Mouse (Mus musculus): ENCODE data around the gene Kantr.
"Not testable (repeated sequence)": the region's sequence is repeated elsewhere in the genome, so short reads cannot be mapped to it uniquely, and the experiment has no call there.

Gene Kantr

GRCm38 (mm10) chrX:152326996-152327688 is at the start of gene Kantr:
TSS of gene Kantr (minus strand) at chrX:152327495.
- DNase-seq (ENCODE audit: low spot score in 2 of 2), result peak; percentile 72 to 79

- peak; percentile 38 to 41 for DNase-seq (ENCODE audit: low spot score in 2 of 2)
These were observed 41.3 kb upstream of the Kantr start, which contains the start of gene Gpr173 for GRCm38 (mm10) chrX:152368397-152369273. TSS of gene Gpr173 (minus strand) at chrX:152368704.

GRCm38 (mm10) chrX:152368054-152368396 is 40.7 kb upstream of the Kantr start:
- no peak for DNase-seq (ENCODE audit: low spot score in 2 of 2)

DNA sequence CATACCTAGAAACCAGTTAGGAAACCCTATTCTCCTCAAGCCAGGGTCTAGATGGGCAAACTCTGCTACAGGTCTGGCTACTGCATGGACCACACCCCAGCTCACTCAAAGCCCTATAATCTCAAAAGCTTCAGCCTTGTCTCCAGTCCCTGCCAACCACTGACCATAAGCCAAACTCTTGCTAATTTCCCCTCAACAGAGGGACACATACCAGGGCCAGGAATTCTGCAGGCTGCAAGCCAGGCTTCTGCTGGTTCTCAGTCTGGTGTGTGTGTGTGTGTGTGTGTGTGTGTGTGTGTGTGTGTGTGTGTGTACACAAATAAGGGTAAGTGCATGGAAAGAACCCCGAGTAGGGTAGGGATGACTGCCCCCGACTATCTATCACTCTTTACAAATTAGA is 39.1 kb upstream of the Kantr start:
- no peak for DNase-seq (ENCODE audit: low spot score in 2 of 2)

- DNase-seq (ENCODE audit: low spot score in 2 of 2), result no peak
These were observed 25.4 kb upstream of the Kantr start for GRCm38 (mm10) chrX:152352553-152353153.

DNA sequence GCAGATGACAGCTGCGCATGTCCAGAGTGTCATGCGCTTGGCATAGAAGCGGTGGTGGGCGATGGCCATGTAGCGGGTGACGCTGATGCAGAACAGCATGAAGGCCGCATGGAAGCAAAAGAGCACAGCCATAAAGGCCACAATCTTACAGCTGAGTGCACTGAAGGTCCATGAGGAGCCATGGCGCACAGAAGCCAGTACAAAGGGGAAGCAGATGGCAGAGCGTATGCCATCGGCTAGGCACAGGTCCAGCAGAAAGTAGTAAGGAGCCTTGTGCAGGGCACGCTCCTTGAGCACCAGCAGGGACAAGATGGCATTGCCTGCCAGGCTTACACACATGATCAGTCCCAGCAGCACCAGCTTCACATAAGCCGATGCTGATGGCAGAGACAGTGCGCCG is 19.7 kb upstream of the Kantr start:
- DNase-seq (ENCODE audit: low spot score in 2 of 2), result no peak

- no peak for DNase-seq (ENCODE audit: low spot score in 2 of 2)
These were observed 19.3 kb upstream of the Kantr start for GRCm38 (mm10) chrX:152346587-152346986.

GRCm38 (mm10) chrX:152342903-152343302 is 15.6 kb upstream of the Kantr start:
- DNase-seq (ENCODE audit: low spot score in 2 of 2), result no peak

GRCm38 (mm10) chrX:152342358-152342901 is 15.1 kb upstream of the Kantr start, which contains the start of gene Tspyl2:
TSS of gene Tspyl2 (minus strand) at chrX:152342425.
- peak; percentile 93 to 95 for DNase-seq (ENCODE audit: low spot score in 2 of 2)

DNA sequence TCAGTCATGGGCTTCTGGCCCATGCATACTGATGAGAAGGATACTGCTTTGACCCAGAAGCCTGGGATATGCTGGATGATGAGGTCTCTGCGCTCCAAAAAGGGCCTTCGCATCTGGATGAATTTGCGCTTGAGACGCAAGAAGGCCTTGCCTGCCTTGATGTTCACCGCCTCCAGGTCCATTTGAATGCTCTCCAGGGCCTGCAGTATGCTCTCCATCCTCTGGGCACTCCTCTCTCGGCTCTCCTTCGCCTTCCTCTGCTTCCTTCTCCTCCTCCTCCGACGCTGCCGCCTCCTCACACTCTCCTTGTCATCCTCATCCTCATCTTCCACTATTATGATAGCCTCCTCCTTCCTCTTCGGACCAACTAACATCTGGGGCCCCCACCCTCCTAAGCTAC is 14.2 kb upstream of the Kantr start:
- DNase-seq (ENCODE audit: low spot score in 2 of 2), result no peak

GRCm38 (mm10) chrX:152336546-152337332 is 9.4 kb upstream of the Kantr start:
- peak; percentile 83 to 91 for DNase-seq (ENCODE audit: low spot score in 2 of 2)

DNA sequence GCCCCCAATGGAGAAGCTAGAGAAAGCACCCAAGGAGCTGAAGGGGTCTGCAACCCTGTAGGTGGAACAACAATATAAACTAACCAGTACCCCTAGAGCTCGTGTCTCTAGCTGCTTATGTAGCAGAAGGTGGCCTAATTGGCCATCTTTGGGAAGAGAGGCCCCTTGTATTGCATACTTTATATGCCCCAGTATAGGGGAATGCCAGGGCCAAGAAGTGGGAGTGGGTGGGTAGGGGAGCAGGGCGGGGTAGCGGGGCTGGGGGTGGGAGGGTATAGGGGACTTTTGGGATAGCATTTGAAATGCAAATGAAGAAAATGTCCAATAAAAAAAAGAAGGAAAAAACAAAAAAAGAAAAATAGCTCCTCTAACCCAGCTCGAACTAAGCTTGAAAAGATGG is 8.8 kb upstream of the Kantr start:
- not testable (repeated sequence) for DNase-seq (ENCODE audit: low spot score in 2 of 2)

DNA sequence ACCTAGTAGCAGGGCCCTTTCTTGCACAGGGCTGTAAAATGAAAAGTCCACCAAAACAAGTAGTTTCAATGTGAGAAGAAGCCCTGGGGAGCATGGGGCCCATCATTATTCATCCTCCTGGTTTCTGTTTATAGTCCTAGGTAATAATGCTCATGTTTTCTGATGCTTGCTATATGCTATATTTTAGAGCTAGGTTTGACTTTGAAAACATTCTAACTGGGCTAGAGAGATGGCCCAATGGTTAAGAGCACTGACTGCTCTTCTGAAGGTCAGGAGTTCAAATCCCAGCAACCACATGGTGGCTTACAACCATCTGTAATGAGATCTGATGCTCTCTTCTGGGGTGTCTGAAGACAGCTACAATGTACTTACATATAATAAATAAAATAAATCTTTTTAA is 2.1 kb upstream of the Kantr start:
- not testable (repeated sequence) for DNase-seq (ENCODE audit: low spot score in 2 of 2)

GRCm38 (mm10) chrX:152327689-152328052 is 376 bp upstream of the Kantr start:
- no peak for DNase-seq (ENCODE audit: low spot score in 2 of 2)

GRCm38 (mm10) chrX:152323584-152323983 is 3.7 kb downstream of the Kantr start:
- no peak for DNase-seq (ENCODE audit: low spot score in 2 of 2)

- DNase-seq (ENCODE audit: low spot score in 2 of 2), result no peak
These were observed 4.5 kb downstream of the Kantr start for GRCm38 (mm10) chrX:152322776-152323175.

- DNase-seq (ENCODE audit: low spot score in 2 of 2), result no peak
These were observed 6.8 kb downstream of the Kantr start for GRCm38 (mm10) chrX:152320535-152320934.

DNA sequence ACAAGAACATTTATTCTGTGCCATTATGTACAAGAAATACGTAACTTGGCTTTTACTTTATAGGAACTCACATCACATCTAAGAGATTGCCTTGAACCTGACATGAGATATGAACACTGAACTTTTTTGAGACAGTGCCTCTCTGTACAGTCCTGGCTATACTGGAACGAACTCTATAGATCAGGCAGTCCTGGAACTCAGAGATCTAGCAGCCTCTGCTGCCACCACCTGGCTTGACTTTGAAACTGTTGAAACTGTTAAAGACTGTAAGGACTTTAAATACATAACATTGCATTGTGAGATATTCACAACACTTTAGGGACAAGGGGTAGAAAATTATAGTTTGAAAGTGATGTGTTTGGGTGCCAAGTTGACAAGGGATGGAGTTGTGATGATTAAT is 19.4 kb downstream of the Kantr start:
- DNase-seq (ENCODE audit: low spot score in 2 of 2), result no peak

DNA sequence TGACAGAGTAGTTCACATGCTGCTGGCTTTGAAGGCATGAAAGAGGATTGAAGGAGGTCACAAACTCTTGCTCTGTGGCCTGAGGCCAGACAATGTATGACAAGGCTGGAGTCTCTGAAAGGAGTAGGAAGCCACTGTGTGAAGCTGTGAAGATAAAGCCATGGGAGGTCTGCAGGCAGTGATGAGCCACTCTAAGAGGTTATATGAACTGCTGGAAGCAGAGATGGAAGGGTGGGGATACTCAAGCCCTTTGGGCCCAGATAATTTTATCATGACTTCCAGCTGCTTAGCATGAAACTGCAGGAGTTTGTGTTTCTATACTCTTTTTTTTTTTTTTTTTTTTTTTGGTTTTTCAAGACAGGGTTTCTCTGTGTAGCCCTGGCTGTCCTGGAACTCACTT is 19.9 kb downstream of the Kantr start:
- DNase-seq (ENCODE audit: low spot score in 2 of 2), result no peak

DNA sequence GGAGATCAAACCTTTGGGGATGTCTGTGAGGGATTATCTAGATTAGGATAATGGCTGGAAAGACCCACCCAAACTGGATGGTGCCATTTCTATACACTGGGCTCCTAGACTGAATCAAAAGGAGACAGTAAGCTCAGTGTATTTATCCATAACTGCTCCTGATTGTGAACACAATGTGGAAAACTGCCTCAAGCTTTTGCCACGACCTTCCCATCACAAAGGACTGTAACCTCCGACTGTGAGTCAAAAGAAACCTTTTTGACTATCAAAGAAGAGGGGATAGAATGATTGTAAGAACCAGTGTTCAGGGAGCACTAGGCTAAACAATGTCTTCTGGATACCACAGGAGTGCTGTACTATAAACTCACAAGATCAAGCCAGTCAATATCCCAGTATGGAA is 21.1 kb downstream of the Kantr start:
- no peak for DNase-seq (ENCODE audit: low spot score in 2 of 2)

- DNase-seq (ENCODE audit: low spot score in 2 of 2), result not testable (repeated sequence)
These were observed 40.3 kb downstream of the Kantr start for GRCm38 (mm10) chrX:152287026-152287425.

Measured in right cerebral cortex, postnatal 36 days (tissue).